Mouse (Mus musculus) c-Kit-negative CD71-positive TER-119-positive erythroid progenitor cells, embryonic 14.5 days (primary cell): ENCODE measurements around the gene Zfpm1.

ENCODE experiments used
- DNase-seq: peaks from one replicate; pipeline ENCODE4 v3.0.0-alpha.2; 2013; ENCODE audit warnings: low read depth, low spot score

Gene Zfpm1

GRCm38 (mm10) chr8:122296173-122297001, 14.4 kb downstream of the Zfpm1 start:
- DNase-seq, result no peak

DNA sequence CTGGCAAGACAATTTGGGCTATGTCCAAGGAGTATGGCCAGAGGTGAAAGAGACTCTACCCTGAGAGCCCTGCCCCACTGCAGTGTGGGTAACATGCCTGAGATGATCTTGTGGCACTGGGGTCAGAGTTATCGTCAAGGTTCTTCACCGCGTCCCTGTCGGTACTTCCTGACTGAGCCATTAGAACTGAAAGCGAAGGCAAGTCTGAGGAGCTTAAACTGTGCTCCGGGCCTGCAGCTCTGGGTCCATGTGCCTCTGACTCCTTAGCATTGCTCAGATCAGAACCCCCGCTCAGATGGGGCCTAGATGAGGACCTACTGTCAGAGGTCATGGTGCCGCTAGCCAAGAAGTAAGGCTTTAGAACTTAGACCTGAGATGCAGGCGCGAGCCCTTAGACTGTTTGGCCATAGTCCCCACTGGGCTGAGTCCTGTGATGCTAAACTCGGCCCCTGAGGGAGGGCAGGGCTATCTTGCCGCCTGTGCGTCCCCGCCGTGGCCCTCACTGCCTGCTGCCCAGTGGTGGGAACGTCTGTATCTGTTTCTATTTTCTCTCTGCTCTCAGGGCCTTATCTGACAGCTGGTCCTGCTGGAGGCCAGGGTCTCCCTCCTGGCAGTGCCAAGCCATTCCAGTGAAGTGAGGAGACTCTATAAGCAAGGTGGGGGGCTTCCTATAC, 17.8 kb downstream of the Zfpm1 start:
- no peak for DNase-seq

DNA sequence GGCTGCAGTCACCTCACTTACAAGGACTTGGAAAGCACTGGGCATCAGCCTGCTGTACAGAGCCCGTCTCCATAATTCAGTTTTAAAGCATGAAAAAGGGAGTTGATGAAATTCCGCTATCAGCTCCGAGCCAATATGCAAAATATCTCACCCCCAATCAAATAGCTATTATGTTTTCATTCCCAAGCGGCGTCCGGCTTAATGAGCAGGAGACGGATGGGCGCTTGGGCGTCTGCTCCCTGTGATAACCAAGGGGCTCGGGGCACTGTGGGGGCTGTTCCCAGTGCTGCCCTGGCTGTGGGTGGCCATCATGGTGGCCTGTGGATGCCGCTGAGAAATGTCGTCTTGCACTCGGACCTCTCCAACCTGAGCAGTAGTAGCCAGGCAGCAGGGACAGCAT, 19.1 kb downstream of the Zfpm1 start:
- no peak for DNase-seq

- DNase-seq, result no peak
Measured at GRCm38 (mm10) chr8:122301866-122302265, 19.9 kb downstream of the Zfpm1 start.

DNA sequence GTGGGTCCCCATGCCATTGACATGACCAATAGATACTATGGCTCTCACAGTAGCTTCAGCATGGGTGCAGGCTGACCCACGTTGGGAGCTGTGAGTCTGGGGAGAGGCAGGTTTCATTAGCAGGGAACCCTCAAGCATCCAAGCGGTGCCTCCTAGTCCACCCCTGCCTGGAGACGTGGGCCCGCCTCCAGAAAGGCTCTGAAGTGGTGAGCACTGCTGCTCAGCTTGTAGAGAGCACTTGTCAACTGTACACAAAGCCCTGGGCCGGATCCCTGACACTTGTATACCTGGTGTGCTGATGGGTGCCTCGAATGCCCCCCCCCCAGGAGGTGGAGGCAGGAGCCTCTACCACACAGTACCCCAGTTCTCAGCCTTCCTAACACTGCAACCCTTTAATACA, 21.5 kb downstream of the Zfpm1 start:
- DNase-seq, result no peak

- DNase-seq, result no peak
Measured at GRCm38 (mm10) chr8:122304058-122304457, 22.1 kb downstream of the Zfpm1 start.

DNA sequence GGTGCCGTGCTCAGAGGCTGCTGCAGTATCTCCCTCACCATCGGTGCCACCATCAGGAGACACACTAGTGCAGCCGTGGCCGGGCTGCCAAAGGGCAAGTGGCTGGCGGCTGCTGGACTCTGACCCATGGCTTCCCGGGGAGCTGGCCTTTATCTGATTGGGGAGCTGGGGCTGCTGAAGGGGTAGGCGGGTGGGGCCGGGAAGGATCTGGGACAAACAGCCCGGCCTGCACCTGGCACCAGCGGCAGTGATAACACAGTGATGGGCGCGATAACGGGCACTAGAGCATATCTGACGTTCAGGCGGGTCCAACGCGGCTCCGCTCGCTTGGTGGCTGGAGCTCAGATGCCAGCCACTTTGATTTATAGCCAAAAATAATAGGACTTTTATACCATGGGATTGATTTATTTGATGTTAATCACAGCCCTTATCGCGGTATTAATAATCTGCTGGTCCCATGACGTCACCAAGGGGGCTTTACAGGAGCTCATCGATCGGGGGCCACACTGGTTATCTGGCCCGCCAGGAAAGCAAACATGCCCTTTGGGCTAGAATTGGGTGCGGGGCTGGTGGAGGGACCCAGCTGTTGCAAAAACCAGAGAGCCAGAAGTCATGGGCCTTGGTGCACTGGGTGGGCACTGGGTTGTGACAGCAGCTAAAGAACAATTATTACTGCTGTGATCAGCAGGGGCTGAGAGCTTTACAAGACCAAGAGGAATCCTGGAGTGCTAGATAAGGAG, 24.9 kb downstream of the Zfpm1 start:
- DNase-seq, result no peak

GRCm38 (mm10) chr8:122307836-122308235, 25.9 kb downstream of the Zfpm1 start:
- DNase-seq, result no peak

DNA sequence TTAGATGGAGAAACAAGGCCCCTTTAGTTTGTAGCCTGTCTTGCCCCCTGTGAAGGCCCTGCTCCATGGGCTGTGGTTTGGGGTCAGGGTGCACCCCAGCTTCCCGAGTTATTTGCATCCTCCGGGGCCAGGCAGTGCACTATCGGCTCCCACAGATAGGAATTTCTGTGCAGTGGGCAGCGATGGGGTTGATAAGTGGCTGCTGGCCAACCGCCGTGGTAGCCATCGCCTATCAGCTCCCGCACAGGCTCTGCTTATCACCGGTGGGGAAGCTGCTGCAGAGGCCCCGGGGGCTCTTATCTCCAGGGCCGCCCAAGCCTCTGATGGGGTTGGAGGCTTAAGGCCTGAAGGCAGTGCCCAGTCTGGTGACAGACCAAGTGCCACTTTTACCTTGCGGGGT, 27.3 kb downstream of the Zfpm1 start:
- DNase-seq, result peak; percentile 80

DNA sequence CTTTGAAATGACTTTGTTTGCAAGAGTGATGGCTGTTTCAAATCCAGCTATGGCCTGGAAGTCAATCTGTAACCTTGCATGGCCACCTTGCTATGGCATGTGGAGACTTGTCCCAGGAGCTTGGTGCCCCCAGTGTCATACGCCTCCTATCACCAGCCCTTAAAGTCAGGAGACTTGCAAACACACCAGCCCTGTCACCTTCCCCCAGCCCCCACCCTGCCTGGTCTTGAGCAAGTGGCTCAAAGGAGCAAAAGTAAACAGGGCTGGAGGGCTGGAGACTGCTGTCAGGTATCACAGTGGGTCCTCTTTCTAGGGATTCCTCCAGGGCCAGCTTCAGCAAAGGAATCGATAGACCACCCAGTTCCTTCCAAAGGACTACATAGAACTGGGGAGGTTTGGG, 29.2 kb downstream of the Zfpm1 start:
- no peak for DNase-seq

- no peak for DNase-seq
Measured at GRCm38 (mm10) chr8:122312553-122312952, 30.6 kb downstream of the Zfpm1 start.

- DNase-seq, result no peak
Measured at GRCm38 (mm10) chr8:122313310-122313709, 31.4 kb downstream of the Zfpm1 start.

DNA sequence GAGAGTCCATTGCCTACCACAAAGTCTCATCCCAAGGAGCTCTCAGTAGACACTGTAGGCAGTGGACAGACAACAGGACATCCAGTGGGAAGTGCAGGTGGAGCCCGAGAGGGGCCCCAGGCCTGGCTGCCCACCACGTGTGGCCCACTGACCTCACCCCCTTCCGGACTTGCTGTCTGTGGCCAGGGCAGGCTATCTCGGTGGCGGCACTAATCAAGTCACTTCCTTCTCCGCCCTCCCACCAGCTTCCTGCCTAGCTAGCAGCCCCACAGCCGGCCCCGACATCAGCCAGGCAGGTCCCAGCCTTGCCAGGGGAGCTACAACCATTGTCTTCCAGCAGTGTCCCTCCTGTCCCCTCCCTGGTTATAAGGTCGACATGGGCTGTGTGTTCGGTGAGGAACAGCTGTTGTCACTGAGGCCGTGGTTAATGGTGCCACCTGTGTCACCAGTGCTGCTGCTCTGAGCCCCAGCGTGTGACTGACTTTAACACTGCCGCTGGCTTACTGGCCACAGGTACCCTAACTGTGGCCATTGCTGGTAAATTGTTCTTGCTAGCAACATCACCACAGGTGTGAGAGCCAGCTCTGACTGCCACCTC, 33.1 kb downstream of the Zfpm1 start:
- DNase-seq, result no peak

GRCm38 (mm10) chr8:122316402-122316801, 34.5 kb downstream of the Zfpm1 start:
- DNase-seq, result no peak

GRCm38 (mm10) chr8:122317918-122318475, 36.1 kb downstream of the Zfpm1 start:
- DNase-seq, result no peak

DNA sequence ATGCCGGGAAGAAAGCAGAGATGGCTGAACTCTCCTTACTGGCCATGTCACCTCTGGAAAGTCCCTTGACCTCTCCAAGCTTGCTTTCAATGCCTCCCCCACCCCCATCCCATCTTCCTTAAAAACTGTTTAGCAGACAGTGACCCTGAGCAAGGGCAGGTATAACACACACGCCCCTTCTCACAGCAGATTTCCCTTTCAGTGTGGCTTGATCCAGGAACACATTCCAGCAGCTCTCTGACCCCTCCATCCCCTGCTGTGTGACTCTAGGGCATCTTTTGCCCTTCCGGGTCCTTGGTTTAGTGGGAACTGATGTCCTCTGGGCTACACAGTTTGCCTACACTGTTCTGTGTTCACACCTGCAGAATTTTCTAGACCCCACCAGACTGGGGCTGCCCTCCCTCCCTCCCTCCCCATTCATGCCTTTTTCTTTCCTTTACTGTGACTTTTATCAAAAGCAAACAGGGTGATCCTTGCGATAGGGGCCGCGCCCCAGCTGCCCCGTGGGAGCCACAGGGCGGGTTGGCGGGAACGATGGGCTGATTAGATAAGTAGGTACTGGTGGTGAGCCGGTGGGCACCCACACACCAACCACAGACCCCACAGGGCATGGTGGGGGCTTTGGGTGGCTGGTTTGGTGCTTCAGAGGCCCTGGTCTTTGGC, 37.2 kb downstream of the Zfpm1 start:
- no peak for DNase-seq

DNA sequence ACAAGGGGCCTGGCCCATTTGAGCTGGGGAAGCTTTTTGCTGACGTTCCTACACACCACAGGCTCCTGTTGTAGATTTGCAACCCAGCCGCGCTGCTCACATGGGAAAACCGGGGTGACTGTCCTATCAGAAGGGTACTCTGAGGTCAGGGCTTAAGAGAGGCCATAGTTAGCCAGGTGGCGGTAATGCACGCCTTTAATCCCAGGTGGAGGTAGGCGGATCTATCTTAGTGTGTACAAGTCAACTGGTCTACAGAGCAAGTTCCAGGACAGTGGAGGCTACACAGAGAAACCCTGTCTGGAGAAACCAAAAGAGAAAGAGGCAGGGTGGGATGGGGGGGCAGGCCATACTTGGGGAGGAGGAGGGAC, 37.8 kb downstream of the Zfpm1 start:
- no peak for DNase-seq

DNA sequence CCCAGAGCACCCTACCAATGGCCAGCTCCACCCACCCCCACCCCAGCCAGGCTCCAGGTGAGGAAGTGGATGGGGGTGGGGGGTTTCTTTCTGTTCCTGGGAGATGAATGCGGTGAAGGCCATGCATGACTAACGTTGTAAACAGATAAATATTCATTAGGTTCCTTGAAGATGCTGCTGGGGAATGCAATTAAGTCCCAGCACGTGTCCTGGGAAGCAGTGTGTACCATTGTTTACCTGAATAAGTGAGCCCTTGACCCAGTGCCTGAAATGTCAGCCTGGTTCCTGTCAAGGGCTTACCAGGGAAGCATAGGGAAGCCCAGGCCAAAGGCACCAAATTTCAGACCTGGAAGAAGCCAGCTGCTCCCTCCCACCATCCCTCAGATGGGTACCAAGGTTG, 38.6 kb downstream of the Zfpm1 start:
- DNase-seq, result no peak

GRCm38 (mm10) chr8:122321455-122321921, 39.5 kb downstream of the Zfpm1 start:
- peak; percentile 87 for DNase-seq

GRCm38 (mm10) chr8:122322126-122322525, 40.2 kb downstream of the Zfpm1 start:
- DNase-seq, result no peak

GRCm38 (mm10) chr8:122322792-122323191, 40.9 kb downstream of the Zfpm1 start:
- no peak for DNase-seq
